Mouse (Mus musculus): ENCODE data around the gene Esrrg.

- TF ChIP-seq GATA1 (IDR thresholded peaks at IDR 0.05; ENCODE audit: borderline replicate concordance, low read length) = no peak
- no peak for TF ChIP-seq FLI1 (IDR thresholded peaks at IDR 0.05; ENCODE audit: low read length)
These were observed 389.2 kb downstream of the Esrrg start for GRCm38 (mm10) chr1:187997584-187998338.

Data from megakaryocyte, embryonic 14.5 days (primary cell).